Mouse (Mus musculus): ENCODE results near the gene Uvrag. TPM values are rescaled to one million over a fixed set of nuclear protein-coding genes. Genes with fewer than 3 reads are reported as not detected.

Gene Uvrag
- polyA plus RNA-seq, 2 experiments from 2014 or later, result 6.7 to 8.9 TPM

- no peak for ATAC-seq
These were observed 125.5 kb downstream of the Uvrag start for GRCm38 (mm10) chr7:99015419-99015818.

GRCm38 (mm10) chr7:99014620-99015019 lies 126.3 kb downstream of the Uvrag start:
- ATAC-seq, result no peak

- no peak for ATAC-seq
These were observed 133.2 kb downstream of the Uvrag start for GRCm38 (mm10) chr7:99007506-99008354.

- peak; percentile 69 for ATAC-seq
These were observed 137.7 kb downstream of the Uvrag start for GRCm38 (mm10) chr7:99003231-99003630.

GRCm38 (mm10) chr7:98998722-98999121 lies 142.2 kb downstream of the Uvrag start:
- ATAC-seq, result no peak

GRCm38 (mm10) chr7:98997760-98998159 lies 143.2 kb downstream of the Uvrag start:
- no peak for ATAC-seq

- ATAC-seq, result no peak
These were observed 144.2 kb downstream of the Uvrag start for GRCm38 (mm10) chr7:98996791-98997190.

- peak; percentile 58 for ATAC-seq
These were observed 145.7 kb downstream of the Uvrag start for GRCm38 (mm10) chr7:98995126-98995727.

- no peak for ATAC-seq
These were observed 146.8 kb downstream of the Uvrag start for GRCm38 (mm10) chr7:98994137-98994536.

GRCm38 (mm10) chr7:98993395-98993794 lies 147.5 kb downstream of the Uvrag start:
- peak; percentile 91 for ATAC-seq

- no peak for ATAC-seq
These were observed 149.7 kb downstream of the Uvrag start for GRCm38 (mm10) chr7:98991204-98991761.

- ATAC-seq, result no peak
These were observed 150.4 kb downstream of the Uvrag start for GRCm38 (mm10) chr7:98990510-98990909.

- ATAC-seq, result no peak
These were observed 153.9 kb downstream of the Uvrag start for GRCm38 (mm10) chr7:98986962-98987441.

GRCm38 (mm10) chr7:98985935-98986334 lies 155.0 kb downstream of the Uvrag start:
- ATAC-seq, result no peak

GRCm38 (mm10) chr7:98985489-98985888 lies 155.5 kb downstream of the Uvrag start:
- ATAC-seq, result no peak

- ATAC-seq, result no peak
These were observed 156.6 kb downstream of the Uvrag start for GRCm38 (mm10) chr7:98984319-98984718.

GRCm38 (mm10) chr7:98983058-98983457 lies 157.9 kb downstream of the Uvrag start:
- ATAC-seq, result no peak

- no peak for ATAC-seq
These were observed 159.5 kb downstream of the Uvrag start for GRCm38 (mm10) chr7:98981423-98981822.

GRCm38 (mm10) chr7:98976839-98977457 lies 164.0 kb downstream of the Uvrag start:
- ATAC-seq, result no peak

GRCm38 (mm10) chr7:98974590-98974989 lies 166.4 kb downstream of the Uvrag start:
- ATAC-seq, result no peak

- ATAC-seq, result no peak
These were observed 170.2 kb downstream of the Uvrag start for GRCm38 (mm10) chr7:98970721-98971120.

- no peak for ATAC-seq
These were observed 172.1 kb downstream of the Uvrag start for GRCm38 (mm10) chr7:98968741-98969395.
